In the genomic region with DNA sequence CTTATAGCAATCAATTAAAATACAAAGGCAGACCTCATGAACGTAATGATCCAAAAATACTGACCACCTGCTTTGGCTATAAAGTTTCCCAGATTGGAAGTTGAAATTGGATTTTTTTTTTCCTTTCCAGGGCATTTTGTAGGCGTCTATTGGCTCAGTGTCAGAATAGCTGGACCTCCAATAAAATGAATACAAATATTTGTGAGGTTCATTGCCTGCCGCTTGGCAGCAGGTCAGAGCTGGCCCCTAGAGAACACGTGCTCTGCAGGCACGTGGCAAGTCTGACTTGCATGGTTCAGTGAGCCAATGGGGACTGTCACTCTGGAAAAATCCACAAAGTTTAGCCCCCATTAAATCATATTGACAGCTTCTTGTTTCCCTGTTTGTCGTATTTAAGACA, we compare ENCODE assay signal across 9 mouse cellular contexts.
DNase-seq lines count a peak whose midpoint lies in the region; ATAC-seq and TF ChIP-seq lines count a peak whose summit lies in the region.
"Had no signal": no experiment of that assay in that cellular context is flagged by ENCODE, and none has a peak within 500 bp of the region (broad histone marks: within the 10 kb centered on the region; RNA-seq: fewer than 3 reads in every experiment).

No protein-coding gene starts in this region.

- H3K9me3 ChIP-seq in hindbrain, postnatal 0 days (ENCODE audit: low read length) = no peaks in the 10 kb centered on the region
- no peaks in the 10 kb centered on the region for H3K9me3 ChIP-seq in hindbrain, embryonic 10.5 days
- H3K9me3 ChIP-seq in forebrain, embryonic 15.5 days = no peaks in the 10 kb centered on the region
- no peaks in the 10 kb centered on the region for H3K9me3 ChIP-seq in hindbrain, embryonic 14.5 days (ENCODE audit: control insufficient read depth, low read length)

- no peak overlapping the region for H3K4me2 ChIP-seq in hindbrain, postnatal 0 days (ENCODE audit: low read depth, low read length)
- no peak overlapping the region for H3K4me2 ChIP-seq in forebrain, embryonic 15.5 days (replicated peaks)
- H3K4me2 ChIP-seq in hindbrain, embryonic 14.5 days (replicated peaks) = no peak overlapping the region

- no peak overlapping the region for H3K4me3 ChIP-seq in hindbrain, postnatal 0 days (ENCODE audit: low read length)
- no peak overlapping the region for H3K4me3 ChIP-seq in hindbrain, embryonic 10.5 days
- no peak overlapping the region for H3K4me3 ChIP-seq in brown adipose tissue, adult 24 weeks (ENCODE audit: insufficient read depth, low read depth, low read length)
- no peak overlapping the region for H3K4me3 ChIP-seq in forebrain, embryonic 15.5 days
- H3K4me3 ChIP-seq in hindbrain, embryonic 14.5 days (replicated peaks; ENCODE audit: low read length) = no peak overlapping the region
- H3K4me3 ChIP-seq: left cerebral cortex, adult 2 months had no signal

- no peak for ATAC-seq in hindbrain, postnatal 0 days
- no peak for ATAC-seq in forebrain, embryonic 15.5 days (replicated peaks)
- no peak for ATAC-seq in hindbrain, embryonic 14.5 days (ENCODE audit: low FRiP score)

- no peak for TF ChIP-seq CTCF in hindbrain, postnatal 0 days (IDR thresholded peaks at IDR 0.05; ENCODE audit: low read depth)

- H3K9ac ChIP-seq in hindbrain, postnatal 0 days (replicated peaks; ENCODE audit: low read length) = no peak overlapping the region
- no peak overlapping the region for H3K9ac ChIP-seq in forebrain, embryonic 15.5 days (replicated peaks)
- H3K9ac ChIP-seq in hindbrain, embryonic 14.5 days = no peak overlapping the region

- H3K27me3 ChIP-seq in hindbrain, postnatal 0 days (ENCODE audit: insufficient read depth, low read length) = no peaks in the 10 kb centered on the region
- H3K27me3 ChIP-seq in hindbrain, embryonic 10.5 days (ENCODE audit: insufficient read depth, poor library complexity, severe bottlenecking) = no peaks in the 10 kb centered on the region
- H3K27me3 ChIP-seq in forebrain, embryonic 15.5 days = no peaks in the 10 kb centered on the region
- H3K27me3 ChIP-seq in hindbrain, embryonic 14.5 days (ENCODE audit: control insufficient read depth, insufficient read depth, low read length) = no peaks in the 10 kb centered on the region

- DNase-seq in hindbrain, postnatal 0 days (ENCODE audit: low spot score) = peak; percentile 24
- DNase-seq in hindbrain, embryonic 10.5 days (ENCODE audit: low spot score) = no peak
- peak; percentile 12 for DNase-seq in NIH3T3 (ENCODE audit: low read depth)
- peak; percentile 10 for DNase-seq in lung, postnatal 10 days
- DNase-seq in hindbrain, embryonic 14.5 days (ENCODE audit: low spot score) = no peak
- DNase-seq in natural killer cell, adult 2 months (ENCODE audit: low spot score in 2 of 2) = no peak

- WGBS in hindbrain, postnatal 0 days = 42% methylated on average over 6 of the region's 6 CpGs
- 72% methylated on average over 6 of the region's 6 CpGs for WGBS in hindbrain, embryonic 10.5 days
- 59% methylated on average over 6 of the region's 6 CpGs for WGBS in forebrain, embryonic 15.5 days
- 48% methylated on average over 6 of the region's 6 CpGs for WGBS in hindbrain, embryonic 14.5 days

- no peaks in the 10 kb centered on the region for H3K36me3 ChIP-seq in hindbrain, postnatal 0 days (ENCODE audit: insufficient read depth, low read length)
- no peaks in the 10 kb centered on the region for H3K36me3 ChIP-seq in hindbrain, embryonic 10.5 days
- H3K36me3 ChIP-seq in forebrain, embryonic 15.5 days = no peaks in the 10 kb centered on the region
- H3K36me3 ChIP-seq in hindbrain, embryonic 14.5 days (replicated peaks; ENCODE audit: control insufficient read depth, insufficient read depth) = no peaks in the 10 kb centered on the region

- H3K4me1 ChIP-seq in hindbrain, postnatal 0 days (ENCODE audit: insufficient read depth, low read length) = no peaks in the 10 kb centered on the region
- no peaks in the 10 kb centered on the region for H3K4me1 ChIP-seq in hindbrain, embryonic 10.5 days (replicated peaks)
- peaks cover 10% of the 10 kb centered on the region for H3K4me1 ChIP-seq in brown adipose tissue, adult 24 weeks (ENCODE audit: control insufficient read depth, insufficient read depth, insufficient read length, low read length)
- H3K4me1 ChIP-seq in forebrain, embryonic 15.5 days = no peaks in the 10 kb centered on the region
- no peaks in the 10 kb centered on the region for H3K4me1 ChIP-seq in hindbrain, embryonic 14.5 days (replicated peaks; ENCODE audit: control insufficient read depth, insufficient read depth, low read length)

- no peak overlapping the region for H3K27ac ChIP-seq in hindbrain, postnatal 0 days
- no peak overlapping the region for H3K27ac ChIP-seq in hindbrain, embryonic 10.5 days
- H3K27ac ChIP-seq in brown adipose tissue, adult 24 weeks (replicated peaks; ENCODE audit: low read depth, low read length) = 0 out of 2 replicates have a peak overlapping the region, but pooled peaks have one; percentile 22
- H3K27ac ChIP-seq in forebrain, embryonic 15.5 days (replicated peaks) = no peak overlapping the region
- H3K27ac ChIP-seq in hindbrain, embryonic 14.5 days = no peak overlapping the region
- H3K27ac ChIP-seq: left cerebral cortex, adult 2 months had no signal

Comparison
In these comparisons a context has a peak if more than half of its experiments do, and no peak if none do; other contexts are left out.
1. DNase-seq: peak in hindbrain, postnatal 0 days (single experiment), NIH3T3 (single experiment) and lung, postnatal 10 days (single experiment); none in hindbrain, embryonic 10.5 days (single experiment), hindbrain, embryonic 14.5 days (single experiment) and natural killer cell, adult 2 months (0 of 2).